Mouse (Mus musculus): Measurements from ENCODE around the gene Rtn1.

The Rtn1 gene

GRCm38 (mm10) chr12:72408954-72409353 lies at the start of gene Rtn1:
Rtn1 (minus strand) TSS chr12:72409054.
- DNase-seq (ENCODE audit: low spot score in 2 of 2) = no peak

GRCm38 (mm10) chr12:72453941-72454340 lies 45.1 kb upstream of the Rtn1 start:
- no peak for DNase-seq (ENCODE audit: low spot score in 2 of 2)

- peak in 1 of 2 experiments; percentile 39 for DNase-seq (ENCODE audit: low spot score in 2 of 2)
These were observed 33.2 kb upstream of the Rtn1 start, which contains the start of gene Lrrc9 for GRCm38 (mm10) chr12:72441839-72442576. Lrrc9 (plus strand) TSS chr12:72441866.

- no peak for DNase-seq (ENCODE audit: low spot score in 2 of 2)
These were observed 30.2 kb upstream of the Rtn1 start for GRCm38 (mm10) chr12:72438961-72439480.

GRCm38 (mm10) chr12:72437676-72438341 lies 29.0 kb upstream of the Rtn1 start:
- DNase-seq (ENCODE audit: low spot score in 2 of 2) = no peak

- no peak for DNase-seq (ENCODE audit: low spot score in 2 of 2)
These were observed 24.5 kb upstream of the Rtn1 start for GRCm38 (mm10) chr12:72433241-72433865.

- DNase-seq (ENCODE audit: low spot score in 2 of 2) = no peak
These were observed 23.4 kb upstream of the Rtn1 start for GRCm38 (mm10) chr12:72432209-72432608.

- peak in 1 of 2 experiments; percentile 32 for DNase-seq (ENCODE audit: low spot score in 2 of 2)
These were observed 18.9 kb upstream of the Rtn1 start for GRCm38 (mm10) chr12:72427722-72428126.

- no peak for DNase-seq (ENCODE audit: low spot score in 2 of 2)
These were observed 13.8 kb upstream of the Rtn1 start for GRCm38 (mm10) chr12:72422681-72423080.

GRCm38 (mm10) chr12:72417762-72418161 lies 8.9 kb upstream of the Rtn1 start:
- no peak for DNase-seq (ENCODE audit: low spot score in 2 of 2)

GRCm38 (mm10) chr12:72408111-72408891 lies 553 bp downstream of the Rtn1 start:
- peak in 1 of 2 experiments; percentile 19 for DNase-seq (ENCODE audit: low spot score in 2 of 2)

- no peak for DNase-seq (ENCODE audit: low spot score in 2 of 2)
These were observed 1.1 kb downstream of the Rtn1 start for GRCm38 (mm10) chr12:72407721-72408110.

GRCm38 (mm10) chr12:72407146-72407545 lies 1.7 kb downstream of the Rtn1 start:
- no peak for DNase-seq (ENCODE audit: low spot score in 2 of 2)

GRCm38 (mm10) chr12:72405031-72405430 lies 3.8 kb downstream of the Rtn1 start:
- no peak for DNase-seq (ENCODE audit: low spot score in 2 of 2)

- no peak for DNase-seq (ENCODE audit: low spot score in 2 of 2)
These were observed 15.6 kb downstream of the Rtn1 start for GRCm38 (mm10) chr12:72393046-72393805.

GRCm38 (mm10) chr12:72390346-72390745 lies 18.5 kb downstream of the Rtn1 start:
- DNase-seq (ENCODE audit: low spot score in 2 of 2) = no peak

- no peak for DNase-seq (ENCODE audit: low spot score in 2 of 2)
These were observed 19.3 kb downstream of the Rtn1 start for GRCm38 (mm10) chr12:72389377-72390103.

- DNase-seq (ENCODE audit: low spot score in 2 of 2) = no peak
These were observed 20.0 kb downstream of the Rtn1 start for GRCm38 (mm10) chr12:72388835-72389234.

GRCm38 (mm10) chr12:72388135-72388534 lies 20.7 kb downstream of the Rtn1 start:
- DNase-seq (ENCODE audit: low spot score in 2 of 2) = no peak

- no peak for DNase-seq (ENCODE audit: low spot score in 2 of 2)
These were observed 32.5 kb downstream of the Rtn1 start for GRCm38 (mm10) chr12:72376309-72376708.

All from urinary bladder, postnatal 4 days (tissue).